Mouse (Mus musculus): ENCODE results near the gene Praf2. TPM values are rescaled to one million over a fixed set of nuclear protein-coding genes. Genes with fewer than 3 reads are reported as not detected.
"Not testable (repeated sequence)": the region's sequence is repeated elsewhere in the genome, so short reads cannot be mapped to it uniquely, and the experiment has no call there.

Praf2 gene
- polyA plus RNA-seq, 1 experiment from 2014 or later: 129 TPM

GRCm38 (mm10) chrX:7696954-7697381 lies 31.3 kb upstream of the Praf2 start, which contains the start of gene Gpkow:
Gene Gpkow (plus strand): TSS chrX:7697131.
- Histone ChIP-seq H3K9ac (peak within 1 kb of the TSS; percentile 62), H3K9me3 (ENCODE audit: control insufficient read depth, low read length) (no peaks in the 10 kb centered on the region), H3K36me3 (replicated peaks; ENCODE audit: control insufficient read depth, insufficient read depth) (peaks cover 13% of the 10 kb centered on the region; the same call in 1 of the 2 replicates), H3K4me3 (replicated peaks; ENCODE audit: low read length) (peak within 1 kb of the TSS; percentile 52), H3K4me2 (replicated peaks) (peak within 1 kb of the TSS; percentile 55), H3K27ac (peak within 1 kb of the TSS; percentile 57), H3K4me1 (replicated peaks; ENCODE audit: control insufficient read depth, insufficient read depth, low read length) (peaks cover 6% of the 10 kb centered on the region; the same call in 1 of the 2 replicates), H3K27me3 (ENCODE audit: control insufficient read depth, insufficient read depth, low read length) (no peaks in the 10 kb centered on the region)
- WGBS: 14% methylated on average over 33 of the region's 33 CpGs
- DNase-seq (ENCODE audit: low spot score): peak; percentile 87
- ATAC-seq (ENCODE audit: low FRiP score): peak; percentile 97

GRCm38 (mm10) chrX:7713764-7714134 lies 14.5 kb upstream of the Praf2 start:
- H3K9me3 ChIP-seq (ENCODE audit: control insufficient read depth, low read length); DNase-seq (ENCODE audit: low spot score); ATAC-seq (ENCODE audit: low FRiP score); H3K4me1 ChIP-seq (replicated peaks; ENCODE audit: control insufficient read depth, insufficient read depth, low read length); H3K27me3 ChIP-seq (ENCODE audit: control insufficient read depth, insufficient read depth, low read length); H3K27ac ChIP-seq; H3K36me3 ChIP-seq (replicated peaks; ENCODE audit: control insufficient read depth, insufficient read depth): not testable (repeated sequence)
- Histone ChIP-seq H3K9ac (peak overlapping the region; percentile 41), H3K4me2 (replicated peaks) (peak overlapping the region; percentile 52), H3K4me3 (replicated peaks; ENCODE audit: low read length) (peak overlapping the region; percentile 32)
- WGBS: 36% methylated on average over 5 of the region's 12 CpGs

GRCm38 (mm10) chrX:7714135-7714899 lies 13.9 kb upstream of the Praf2 start, which contains the start of gene Wdr45:
Gene Wdr45 (plus strand): TSS chrX:7714333.
- WGBS: 15% methylated on average over 41 of the region's 60 CpGs

GRCm38 (mm10) chrX:7716058-7716457 lies 12.2 kb upstream of the Praf2 start:
- H3K4me1 ChIP-seq (replicated peaks; ENCODE audit: control insufficient read depth, insufficient read depth, low read length); H3K36me3 ChIP-seq (replicated peaks; ENCODE audit: control insufficient read depth, insufficient read depth); H3K4me2 ChIP-seq (replicated peaks); H3K9me3 ChIP-seq (ENCODE audit: control insufficient read depth, low read length); H3K27ac ChIP-seq; DNase-seq (ENCODE audit: low spot score); H3K27me3 ChIP-seq (ENCODE audit: control insufficient read depth, insufficient read depth, low read length); ATAC-seq (ENCODE audit: low FRiP score); H3K9ac ChIP-seq; H3K4me3 ChIP-seq (replicated peaks; ENCODE audit: low read length): not testable (repeated sequence)
- WGBS: 20% methylated on average over 1 of the region's 1 CpGs

More at GRCm38 (mm10) chrX:7714135-7714899, 13.9 kb upstream of the Praf2 start, which contains the start of gene Wdr45:
- peak; percentile 97 for ATAC-seq (ENCODE audit: low FRiP score)
- Histone ChIP-seq H3K9ac (peak within 1 kb of the TSS; percentile 41), H3K27ac (peak within 1 kb of the TSS; percentile 73; the same call in 1 of the 2 replicates), H3K4me3 (replicated peaks; ENCODE audit: low read length) (peak within 1 kb of the TSS; percentile 32), H3K4me2 (replicated peaks) (peak within 1 kb of the TSS; percentile 52)
- H3K27me3 ChIP-seq (ENCODE audit: control insufficient read depth, insufficient read depth, low read length); H3K4me1 ChIP-seq (replicated peaks; ENCODE audit: control insufficient read depth, insufficient read depth, low read length); H3K9me3 ChIP-seq (ENCODE audit: control insufficient read depth, low read length); H3K36me3 ChIP-seq (replicated peaks; ENCODE audit: control insufficient read depth, insufficient read depth): not testable (repeated sequence)
- DNase-seq (ENCODE audit: low spot score): peak; percentile 82

- Histone ChIP-seq H3K9me3 (ENCODE audit: control insufficient read depth, low read length) (no peaks in the 10 kb centered on the region), H3K36me3 (replicated peaks; ENCODE audit: control insufficient read depth, insufficient read depth) (0 out of 2 replicates have a peak, but pooled peaks cover 4% of the 10 kb centered on the region), H3K4me3 (replicated peaks; ENCODE audit: low read length) (peak within 1 kb of the TSS; percentile 47), H3K4me2 (replicated peaks) (peak within 1 kb of the TSS; percentile 56), H3K9ac (peak within 1 kb of the TSS; percentile 57), H3K27me3 (ENCODE audit: control insufficient read depth, insufficient read depth, low read length) (no peaks in the 10 kb centered on the region), H3K4me1 (replicated peaks; ENCODE audit: control insufficient read depth, insufficient read depth, low read length) (no peaks in the 10 kb centered on the region), H3K27ac (peak within 1 kb of the TSS; percentile 88)
- peak; percentile 87 for ATAC-seq (ENCODE audit: low FRiP score)
- DNase-seq (ENCODE audit: low spot score): peak; percentile 78
- 27% methylated on average over 22 of the region's 22 CpGs for WGBS
These were observed 6.5 kb upstream of the Praf2 start, which contains the start of gene Gm45208 for GRCm38 (mm10) chrX:7721514-7722281. Gene Gm45208 (plus strand): TSS chrX:7722245.

- H3K27me3 ChIP-seq (ENCODE audit: control insufficient read depth, insufficient read depth, low read length): no peaks in the 10 kb centered on the region
- H3K4me3 ChIP-seq (replicated peaks; ENCODE audit: low read length): peak overlapping the region; percentile 47
- peak overlapping the region; percentile 88; the same call in 1 of the 2 replicates for H3K27ac ChIP-seq
- peaks cover 5% of the 10 kb centered on the region; the same call in 1 of the 2 replicates for H3K36me3 ChIP-seq (replicated peaks; ENCODE audit: control insufficient read depth, insufficient read depth)
- ATAC-seq (ENCODE audit: low FRiP score): peak; percentile 38; the same call in 1 of the 2 replicates
- H3K4me2 ChIP-seq (replicated peaks): peak overlapping the region; percentile 56
- no peak for DNase-seq (ENCODE audit: low spot score)
- H3K4me1 ChIP-seq (replicated peaks; ENCODE audit: control insufficient read depth, insufficient read depth, low read length): no peaks in the 10 kb centered on the region
- WGBS: 17% methylated on average over 11 of the region's 11 CpGs
- peak overlapping the region; percentile 57 for H3K9ac ChIP-seq
- no peaks in the 10 kb centered on the region for H3K9me3 ChIP-seq (ENCODE audit: control insufficient read depth, low read length)
These were observed 6.0 kb upstream of the Praf2 start for GRCm38 (mm10) chrX:7722282-7722611.

- ATAC-seq (ENCODE audit: low FRiP score) (no peak), DNase-seq (ENCODE audit: low spot score) (no peak)
- Histone ChIP-seq H3K4me1 (replicated peaks; ENCODE audit: control insufficient read depth, insufficient read depth, low read length) (no peaks in the 10 kb centered on the region), H3K9ac (peak overlapping the region; percentile 57), H3K27me3 (ENCODE audit: control insufficient read depth, insufficient read depth, low read length) (no peaks in the 10 kb centered on the region), H3K9me3 (ENCODE audit: control insufficient read depth, low read length) (no peaks in the 10 kb centered on the region), H3K27ac (no peak overlapping the region), H3K4me3 (replicated peaks; ENCODE audit: low read length) (peak overlapping the region; percentile 47), H3K36me3 (replicated peaks; ENCODE audit: control insufficient read depth, insufficient read depth) (peaks cover 5% of the 10 kb centered on the region; the same call in 1 of the 2 replicates), H3K4me2 (replicated peaks) (peak overlapping the region; percentile 56)
- WGBS: 27% methylated on average over 4 of the region's 4 CpGs
These were observed 5.5 kb upstream of the Praf2 start for GRCm38 (mm10) chrX:7722691-7723090.

- no peak overlapping the region for H3K27ac ChIP-seq
- no peak overlapping the region for H3K4me2 ChIP-seq (replicated peaks)
- H3K36me3 ChIP-seq (replicated peaks; ENCODE audit: control insufficient read depth, insufficient read depth): peaks cover 5% of the 10 kb centered on the region; the same call in 1 of the 2 replicates
- ATAC-seq (ENCODE audit: low FRiP score): no peak
- WGBS: 83% methylated on average over 7 of the region's 7 CpGs
- no peaks in the 10 kb centered on the region for H3K27me3 ChIP-seq (ENCODE audit: control insufficient read depth, insufficient read depth, low read length)
- no peak overlapping the region for H3K9ac ChIP-seq
- no peak overlapping the region for H3K4me3 ChIP-seq (replicated peaks; ENCODE audit: low read length)
- H3K4me1 ChIP-seq (replicated peaks; ENCODE audit: control insufficient read depth, insufficient read depth, low read length): 0 out of 2 replicates have a peak, but pooled peaks cover under 1% of the 10 kb centered on the region
- DNase-seq (ENCODE audit: low spot score): no peak
- H3K9me3 ChIP-seq (ENCODE audit: control insufficient read depth, low read length): no peaks in the 10 kb centered on the region
These were observed 4.1 kb upstream of the Praf2 start for GRCm38 (mm10) chrX:7724135-7724534.

GRCm38 (mm10) chrX:7725841-7726240 lies 2.4 kb upstream of the Praf2 start:
- ATAC-seq (ENCODE audit: low FRiP score) (no peak), DNase-seq (ENCODE audit: low spot score) (no peak)
- Histone ChIP-seq H3K4me2 (replicated peaks) (no peak overlapping the region), H3K27me3 (ENCODE audit: control insufficient read depth, insufficient read depth, low read length) (no peaks in the 10 kb centered on the region), H3K9ac (no peak overlapping the region), H3K4me1 (replicated peaks; ENCODE audit: control insufficient read depth, insufficient read depth, low read length) (peaks cover 3% of the 10 kb centered on the region; the same call in 1 of the 2 replicates), H3K4me3 (replicated peaks; ENCODE audit: low read length) (no peak overlapping the region), H3K36me3 (replicated peaks; ENCODE audit: control insufficient read depth, insufficient read depth) (peaks cover 5% of the 10 kb centered on the region; the same call in 1 of the 2 replicates), H3K27ac (no peak overlapping the region), H3K9me3 (ENCODE audit: control insufficient read depth, low read length) (no peaks in the 10 kb centered on the region)
- 92% methylated on average over 12 of the region's 12 CpGs for WGBS

Measured in hindbrain, embryonic 14.5 days (tissue).